Mouse (Mus musculus) kidney, adult 2 months (tissue): ENCODE results near the gene Ptges2.

ENCODE experiments used
- CTCF ChIP-seq: fragments of 200-500 bp; conservative IDR thresholded peaks from 2 replicates; pipeline ENCODE4 v1.5.1; 2011; ENCODE audit warnings: low read depth, mild to moderate bottlenecking, control low read depth, low read length, moderate library complexity, mixed read lengths; ENCODE audit not compliant: insufficient read depth, insufficient read length
- POLR2A ChIP-seq: fragments of 200-500 bp; IDR thresholded peaks from one replicate; pipeline ENCODE4 v1.6.1; 2011; ENCODE audit warnings: low read depth, low read length, control low read depth

DNA sequence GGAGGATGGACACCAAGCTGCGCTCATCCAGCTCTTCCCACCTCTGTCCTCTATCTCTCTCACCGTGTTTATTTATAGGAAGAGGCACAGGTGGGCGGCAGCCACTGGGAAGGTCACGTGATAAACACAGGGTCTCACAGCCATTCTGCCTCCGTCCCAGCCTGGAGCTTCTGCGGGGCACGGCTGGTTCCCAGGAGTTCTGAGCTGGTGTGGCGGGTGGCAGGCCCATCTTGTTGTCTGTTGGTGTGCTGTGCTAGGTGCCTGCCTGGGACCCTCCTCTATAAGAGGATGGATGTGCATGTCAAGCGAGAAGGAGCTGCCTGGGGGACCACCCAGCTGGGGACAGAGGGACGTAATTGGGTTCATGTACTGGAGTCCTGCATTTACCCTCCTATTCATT is 37.3 kb upstream of the Ptges2 start:
- TF ChIP-seq POLR2A (no peak), CTCF (no peak)
